Mouse (Mus musculus): ENCODE measurements at regions not wholly inside any gene's neighbourhood (a gene's known extent, or its start where the extent isn't known, plus 50 kb on each side); places are given as distances from the start of the nearest gene placed in this dataset.

- TF ChIP-seq CTCF (IDR thresholded peaks at IDR 0.05): no peak
- no peak for TF ChIP-seq EP300 (IDR thresholded peaks at IDR 0.05)
These were observed 64.3 kb downstream of the Dlk1 start for GRCm38 (mm10) chr12:109516961-109517360.

All from lung, postnatal 0 days (tissue).